Mouse (Mus musculus): ENCODE data around the gene Aktip. TPM values are rescaled to one million over a fixed set of nuclear protein-coding genes. Genes with fewer than 3 reads are reported as not detected.

Gene Aktip
- polyA plus RNA-seq, 1 experiment from 2014 or later, result 19.3 TPM

DNA sequence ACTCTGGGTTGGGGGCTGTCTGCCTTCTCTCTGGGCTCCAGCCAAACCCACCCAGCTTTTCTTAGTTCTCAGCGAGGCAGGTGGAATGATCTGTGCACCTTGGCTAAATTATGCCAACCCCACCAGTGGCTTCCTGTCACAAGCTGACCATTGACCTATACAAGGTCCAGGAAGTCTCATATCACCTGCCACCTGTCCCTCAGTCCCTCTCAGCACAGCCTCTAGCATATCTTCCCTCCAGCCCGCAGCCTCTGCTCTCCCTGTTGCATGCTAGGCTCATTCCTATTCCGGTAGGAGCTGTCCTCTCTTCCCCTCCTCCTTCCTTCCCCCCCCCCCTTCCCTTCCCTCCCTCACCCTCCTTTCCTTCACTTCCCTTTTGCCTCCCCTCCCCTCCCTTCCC is 50.5 kb downstream of the Aktip start:
- peaks cover under 1% of the 10 kb centered on the region; the same call in 1 of the 2 replicates for H3K9me3 ChIP-seq (ENCODE audit: control insufficient read depth, low read length)
- no peaks in the 10 kb centered on the region for H3K27me3 ChIP-seq (replicated peaks; ENCODE audit: control insufficient read depth, insufficient read depth, low read length)
- no peak overlapping the region for H3K27ac ChIP-seq (ENCODE audit: low read depth, low read length)
- ATAC-seq (replicated peaks; ENCODE audit: low FRiP score) (no peak), DNase-seq (ENCODE audit: low spot score) (no peak)
- H3K4me3 ChIP-seq (ENCODE audit: low read depth, low read length), result no peak overlapping the region
- WGBS, result 56% methylated on average over 3 of the region's 3 CpGs
- no peak overlapping the region for H3K9ac ChIP-seq (ENCODE audit: low read depth, low read length)
- no peaks in the 10 kb centered on the region for H3K4me1 ChIP-seq (replicated peaks; ENCODE audit: control insufficient read depth, insufficient read depth, low read length)
- no peaks in the 10 kb centered on the region for H3K36me3 ChIP-seq (ENCODE audit: control insufficient read depth, insufficient read depth, low read length)
- no peak overlapping the region for H3K4me2 ChIP-seq

DNA sequence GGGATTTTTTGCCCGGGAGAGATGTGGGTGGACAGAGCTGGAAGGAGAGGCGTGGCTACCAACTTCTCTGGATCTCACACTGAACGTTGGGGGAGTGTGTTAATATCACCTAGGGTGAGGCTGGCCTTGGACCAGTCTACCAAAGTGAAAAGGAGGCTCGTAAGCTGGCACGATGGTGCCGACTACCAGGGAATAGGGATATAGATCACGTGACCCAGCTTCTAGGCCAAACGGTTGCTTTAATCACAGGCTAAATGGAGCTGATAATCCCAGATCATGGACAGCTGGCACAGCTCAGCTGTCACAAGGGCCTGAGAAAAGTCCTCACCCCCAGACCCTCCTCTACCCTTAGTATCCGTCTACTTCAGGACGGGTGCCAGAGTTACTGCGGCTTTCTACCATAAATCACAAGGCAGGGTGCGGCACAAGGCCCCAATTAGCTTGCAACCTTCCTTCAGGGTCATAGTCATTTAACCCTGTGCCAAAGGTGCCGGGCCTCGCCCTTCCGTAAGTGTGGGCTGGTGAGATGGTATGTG is 51.1 kb downstream of the Aktip start:
- DNase-seq (ENCODE audit: low spot score) (no peak), ATAC-seq (replicated peaks; ENCODE audit: low FRiP score) (no peak)
- H3K27me3 ChIP-seq (replicated peaks; ENCODE audit: control insufficient read depth, insufficient read depth, low read length), result no peaks in the 10 kb centered on the region
- no peaks in the 10 kb centered on the region for H3K36me3 ChIP-seq (ENCODE audit: control insufficient read depth, insufficient read depth, low read length)
- no peak overlapping the region for H3K27ac ChIP-seq (ENCODE audit: low read depth, low read length)
- no peak overlapping the region for H3K9ac ChIP-seq (ENCODE audit: low read depth, low read length)
- 72% methylated on average over 15 of the region's 15 CpGs for WGBS
- H3K4me2 ChIP-seq, result no peak overlapping the region
- no peaks in the 10 kb centered on the region; the same call in 1 of the 2 replicates for H3K9me3 ChIP-seq (ENCODE audit: control insufficient read depth, low read length)
- H3K4me3 ChIP-seq (ENCODE audit: low read depth, low read length), result no peak overlapping the region
- H3K4me1 ChIP-seq (replicated peaks; ENCODE audit: control insufficient read depth, insufficient read depth, low read length), result no peaks in the 10 kb centered on the region

DNA sequence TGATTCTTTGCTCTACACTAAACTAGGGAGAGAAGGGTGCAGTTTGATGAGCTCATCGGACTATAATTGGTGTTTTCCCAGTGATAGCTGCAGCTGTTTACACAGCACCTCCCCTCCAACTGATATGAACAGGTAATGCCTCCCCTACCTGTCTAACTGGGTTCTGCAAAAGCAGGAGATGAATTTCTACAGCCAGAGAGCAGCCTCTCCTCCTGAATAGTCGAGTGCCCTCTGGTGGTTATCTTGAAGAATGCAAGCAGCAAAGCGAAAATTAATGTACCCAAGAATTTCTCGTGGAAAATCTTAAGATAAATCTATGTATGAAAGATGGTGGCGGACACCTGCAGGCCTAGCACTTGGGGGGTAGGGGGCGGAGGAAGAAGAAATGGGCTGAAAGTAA is 52.1 kb downstream of the Aktip start:
- no peak for ATAC-seq (replicated peaks; ENCODE audit: low FRiP score)
- H3K27ac ChIP-seq (ENCODE audit: low read depth, low read length), result no peak overlapping the region
- 9% methylated on average over 6 of the region's 6 CpGs for WGBS
- no peaks in the 10 kb centered on the region; the same call in 1 of the 2 replicates for H3K9me3 ChIP-seq (ENCODE audit: control insufficient read depth, low read length)
- H3K36me3 ChIP-seq (ENCODE audit: control insufficient read depth, insufficient read depth, low read length), result no peaks in the 10 kb centered on the region
- H3K27me3 ChIP-seq (replicated peaks; ENCODE audit: control insufficient read depth, insufficient read depth, low read length), result no peaks in the 10 kb centered on the region
- H3K9ac ChIP-seq (ENCODE audit: low read depth, low read length), result no peak overlapping the region
- H3K4me2 ChIP-seq, result peak overlapping the region; percentile 42; the same call in 1 of the 2 replicates
- no peak for DNase-seq (ENCODE audit: low spot score)
- no peaks in the 10 kb centered on the region for H3K4me1 ChIP-seq (replicated peaks; ENCODE audit: control insufficient read depth, insufficient read depth, low read length)
- H3K4me3 ChIP-seq (ENCODE audit: low read depth, low read length), result no peak overlapping the region

DNA sequence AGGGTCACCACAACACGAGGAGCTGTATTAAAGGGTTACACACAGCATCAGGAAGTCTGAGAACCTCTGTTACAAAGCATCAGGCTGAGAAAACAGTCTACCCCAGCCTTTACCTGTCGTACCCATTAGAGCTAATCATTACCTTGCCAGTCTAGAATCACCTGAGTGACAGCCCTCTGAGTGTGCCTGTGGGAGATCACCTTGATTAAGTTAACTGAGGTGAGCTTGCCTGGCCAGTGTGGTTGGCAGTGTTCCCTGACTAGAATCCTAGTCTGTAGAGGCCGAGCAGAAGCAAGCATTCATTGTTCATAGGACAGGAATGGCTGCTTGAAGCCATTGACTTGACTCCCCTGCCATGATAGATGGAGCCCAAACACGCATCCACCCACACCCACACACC is 58.9 kb downstream of the Aktip start:
- H3K4me2 ChIP-seq, result no peak overlapping the region
- no peaks in the 10 kb centered on the region for H3K4me1 ChIP-seq (replicated peaks; ENCODE audit: control insufficient read depth, insufficient read depth, low read length)
- no peak overlapping the region for H3K9ac ChIP-seq (ENCODE audit: low read depth, low read length)
- H3K27me3 ChIP-seq (replicated peaks; ENCODE audit: control insufficient read depth, insufficient read depth, low read length), result no peaks in the 10 kb centered on the region
- no peak for DNase-seq (ENCODE audit: low spot score)
- no peak for ATAC-seq (replicated peaks; ENCODE audit: low FRiP score)
- WGBS, result 69% methylated on average over 4 of the region's 4 CpGs
- peaks cover 3% of the 10 kb centered on the region; the same call in 1 of the 2 replicates for H3K9me3 ChIP-seq (ENCODE audit: control insufficient read depth, low read length)
- H3K4me3 ChIP-seq (ENCODE audit: low read depth, low read length), result no peak overlapping the region
- H3K27ac ChIP-seq (ENCODE audit: low read depth, low read length), result no peak overlapping the region
- no peaks in the 10 kb centered on the region for H3K36me3 ChIP-seq (ENCODE audit: control insufficient read depth, insufficient read depth, low read length)

DNA sequence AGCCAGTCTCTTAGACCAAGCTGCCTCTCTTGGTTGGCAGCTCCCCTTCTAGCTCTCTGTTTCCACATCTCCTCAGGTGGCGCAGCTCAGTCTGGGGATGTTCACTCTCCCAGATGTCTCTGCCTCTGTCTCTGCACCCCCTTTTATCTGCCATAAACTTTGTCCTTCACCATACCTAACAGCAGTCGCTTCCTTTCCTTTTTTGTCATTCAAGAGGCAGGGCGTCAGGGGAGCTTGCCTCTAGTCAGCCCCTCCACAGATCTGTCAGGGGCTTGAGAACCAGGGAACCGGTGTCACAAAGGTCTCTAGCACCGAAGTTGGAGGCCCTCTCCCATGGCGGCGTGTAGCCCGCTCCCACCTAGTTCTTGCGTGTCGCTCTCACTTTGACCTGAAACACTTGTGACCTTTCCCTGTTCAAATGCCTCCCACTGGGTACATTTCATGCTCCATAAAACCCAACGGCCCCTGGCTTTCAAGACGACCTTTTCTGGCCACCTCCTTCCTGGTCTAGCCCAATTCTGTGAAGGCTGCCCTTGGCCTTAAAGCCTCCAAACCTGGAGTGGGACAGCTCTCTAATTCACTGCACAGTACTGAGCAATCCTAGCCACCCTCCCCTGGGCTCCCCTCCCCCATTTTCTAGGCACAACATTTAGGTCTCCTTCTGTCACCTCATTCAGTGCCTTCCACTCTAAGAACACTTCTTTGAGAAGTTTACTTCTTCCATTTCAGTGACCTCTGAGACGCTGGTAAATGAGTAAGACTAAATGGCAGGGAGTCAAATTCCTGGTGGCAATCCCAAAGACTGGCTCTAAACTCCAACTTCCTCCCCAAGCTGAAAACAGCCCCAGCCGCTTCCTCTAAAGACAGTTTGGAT is 64.2 kb downstream of the Aktip start:
- WGBS, result 81% methylated on average over 14 of the region's 14 CpGs
- no peaks in the 10 kb centered on the region for H3K9me3 ChIP-seq (ENCODE audit: control insufficient read depth, low read length)
- H3K4me3 ChIP-seq (ENCODE audit: low read depth, low read length), result no peak overlapping the region
- no peak overlapping the region for H3K27ac ChIP-seq (ENCODE audit: low read depth, low read length)
- ATAC-seq (replicated peaks; ENCODE audit: low FRiP score), result no peak
- H3K9ac ChIP-seq (ENCODE audit: low read depth, low read length), result no peak overlapping the region
- peaks cover 4% of the 10 kb centered on the region; the same call in 1 of the 2 replicates for H3K4me1 ChIP-seq (replicated peaks; ENCODE audit: control insufficient read depth, insufficient read depth, low read length)
- no peaks in the 10 kb centered on the region for H3K27me3 ChIP-seq (replicated peaks; ENCODE audit: control insufficient read depth, insufficient read depth, low read length)
- H3K4me2 ChIP-seq, result no peak overlapping the region
- H3K36me3 ChIP-seq (ENCODE audit: control insufficient read depth, insufficient read depth, low read length), result no peaks in the 10 kb centered on the region
- no peak for DNase-seq (ENCODE audit: low spot score)

DNA sequence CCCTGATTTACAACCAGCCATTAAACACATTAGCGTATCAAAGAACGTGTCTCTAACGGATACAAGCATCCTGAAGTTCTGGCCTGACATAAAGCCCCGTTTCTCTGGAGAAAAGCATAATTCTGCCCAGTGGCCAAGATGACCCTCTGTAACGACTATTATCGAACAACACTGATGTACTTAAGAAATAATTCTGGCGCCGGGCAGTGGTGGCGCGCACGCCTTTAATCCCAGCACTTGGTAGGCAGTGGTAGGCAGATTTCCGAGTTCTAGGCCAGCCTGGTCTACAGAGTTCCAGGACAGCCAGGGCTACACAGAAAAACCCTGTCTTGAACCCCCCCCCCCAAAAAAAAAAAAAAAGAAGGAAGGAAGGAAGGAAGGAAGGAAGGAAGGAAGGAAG is 65.1 kb downstream of the Aktip start:
- H3K9me3 ChIP-seq (ENCODE audit: control insufficient read depth, low read length), result no peaks in the 10 kb centered on the region
- no peak overlapping the region for H3K9ac ChIP-seq (ENCODE audit: low read depth, low read length)
- ATAC-seq (replicated peaks; ENCODE audit: low FRiP score), result no peak
- peaks cover 4% of the 10 kb centered on the region; the same call in 1 of the 2 replicates for H3K4me1 ChIP-seq (replicated peaks; ENCODE audit: control insufficient read depth, insufficient read depth, low read length)
- H3K4me3 ChIP-seq (ENCODE audit: low read depth, low read length), result no peak overlapping the region
- H3K27me3 ChIP-seq (replicated peaks; ENCODE audit: control insufficient read depth, insufficient read depth, low read length), result no peaks in the 10 kb centered on the region
- H3K36me3 ChIP-seq (ENCODE audit: control insufficient read depth, insufficient read depth, low read length), result no peaks in the 10 kb centered on the region
- no peak for DNase-seq (ENCODE audit: low spot score)
- H3K4me2 ChIP-seq, result peak overlapping the region; percentile 71
- WGBS, result 64% methylated on average over 12 of the region's 12 CpGs
- H3K27ac ChIP-seq (ENCODE audit: low read depth, low read length), result no peak overlapping the region

DNA sequence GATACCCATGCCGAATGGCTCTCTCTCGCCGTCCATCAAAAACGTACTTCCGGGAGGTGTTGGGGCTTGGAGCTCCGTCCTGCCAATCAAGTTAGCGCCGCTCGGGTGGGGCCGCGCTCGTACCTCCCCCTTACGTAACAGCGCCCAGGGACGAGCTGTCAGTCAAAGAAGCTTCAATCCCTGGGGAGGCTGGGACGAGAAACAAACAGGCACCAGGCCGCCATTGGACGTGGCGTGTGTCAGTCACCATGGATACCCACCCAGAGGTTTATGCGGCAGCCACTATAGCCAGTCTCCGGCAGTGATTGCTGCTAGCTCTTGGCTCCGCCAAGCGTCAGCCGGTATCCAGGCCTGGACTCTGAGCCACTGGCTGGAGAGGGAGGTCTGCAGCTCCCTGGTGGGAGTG is 65.7 kb downstream of the Aktip start:
- Histone ChIP-seq H3K27ac (ENCODE audit: low read depth, low read length) (no peak overlapping the region), H3K36me3 (ENCODE audit: control insufficient read depth, insufficient read depth, low read length) (no peaks in the 10 kb centered on the region), H3K27me3 (replicated peaks; ENCODE audit: control insufficient read depth, insufficient read depth, low read length) (no peaks in the 10 kb centered on the region), H3K4me2 (peak overlapping the region; percentile 71), H3K9me3 (ENCODE audit: control insufficient read depth, low read length) (no peaks in the 10 kb centered on the region), H3K9ac (ENCODE audit: low read depth, low read length) (no peak overlapping the region), H3K4me1 (replicated peaks; ENCODE audit: control insufficient read depth, insufficient read depth, low read length) (peaks cover 4% of the 10 kb centered on the region; the same call in 1 of the 2 replicates), H3K4me3 (ENCODE audit: low read depth, low read length) (peak overlapping the region; percentile 95)
- WGBS, result under 1% methylated on average over 24 of the region's 24 CpGs
- peak; percentile 99 for ATAC-seq (replicated peaks; ENCODE audit: low FRiP score)
- DNase-seq (ENCODE audit: low spot score), result peak; percentile 95

DNA sequence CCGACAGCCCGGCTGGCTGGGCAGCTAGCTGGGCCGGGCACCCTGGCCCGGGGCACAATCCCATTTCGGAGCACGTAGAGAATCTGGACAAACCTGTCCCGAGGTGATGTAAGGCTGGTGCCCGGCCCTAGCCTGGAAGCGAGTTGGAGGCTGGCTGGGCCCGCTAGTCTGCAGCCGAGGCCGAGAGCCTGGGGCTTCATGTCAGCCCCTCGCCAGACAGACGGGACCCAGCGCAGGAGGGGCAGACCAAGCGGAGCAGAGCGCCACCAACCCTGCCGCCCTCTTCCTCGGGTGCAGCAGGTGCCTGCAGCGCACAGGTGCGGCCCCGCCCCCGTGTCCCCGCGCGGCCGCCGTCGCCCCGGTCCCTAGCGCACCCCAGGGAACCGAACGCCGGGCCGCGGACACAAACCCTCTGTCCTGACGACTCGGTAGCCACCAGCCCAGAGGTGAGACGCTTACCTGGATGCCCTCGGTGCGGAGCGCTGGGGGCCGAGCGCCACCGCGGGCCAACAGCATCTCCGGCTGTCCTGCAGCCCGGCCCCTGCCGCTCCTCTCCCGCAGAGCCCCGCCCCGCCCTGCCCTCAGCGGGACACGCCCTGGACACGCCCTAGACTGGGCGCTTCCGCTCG is 66.2 kb downstream of the Aktip start:
- H3K9ac ChIP-seq (ENCODE audit: low read depth, low read length), result peak overlapping the region; percentile 73
- no peaks in the 10 kb centered on the region for H3K36me3 ChIP-seq (ENCODE audit: control insufficient read depth, insufficient read depth, low read length)
- H3K4me2 ChIP-seq, result peak overlapping the region; percentile 94
- WGBS, result under 1% methylated on average over 53 of the region's 58 CpGs
- DNase-seq (ENCODE audit: low spot score) (peak; percentile 44), ATAC-seq (replicated peaks; ENCODE audit: low FRiP score) (peak; percentile 61)
- no peaks in the 10 kb centered on the region for H3K27me3 ChIP-seq (replicated peaks; ENCODE audit: control insufficient read depth, insufficient read depth, low read length)
- H3K4me3 ChIP-seq (ENCODE audit: low read depth, low read length), result peak overlapping the region; percentile 95
- 0 out of 2 replicates have a peak overlapping the region, but pooled peaks have one; percentile 13 for H3K27ac ChIP-seq (ENCODE audit: low read depth, low read length)
- H3K9me3 ChIP-seq (ENCODE audit: control insufficient read depth, low read length), result no peaks in the 10 kb centered on the region
- H3K4me1 ChIP-seq (replicated peaks; ENCODE audit: control insufficient read depth, insufficient read depth, low read length), result peaks cover 4% of the 10 kb centered on the region; the same call in 1 of the 2 replicates

Data from liver, embryonic 11.5 days (tissue).